Mouse (Mus musculus) gastrocnemius, postnatal 10 days (tissue): ENCODE data around the gene Zfp969. TPM values are rescaled to one million over a fixed set of nuclear protein-coding genes. Genes with fewer than 3 reads are reported as not detected.
"Not testable (repeated sequence)": the region's sequence is repeated elsewhere in the genome, so short reads cannot be mapped to it uniquely, and the experiment has no call there.

Source experiments
- DNase-seq: peaks from one replicate; pipeline ENCODE4 v3.0.0; 2021; ENCODE audit warnings: mixed read lengths
- long read RNA-seq, 2 experiments: library from polyadenylated mRNA; stranded (forward); transcript quantifications; one replicate each; pipeline ENCODE4 v2.0.0; 2021
- total RNA-seq, 2 experiments: library from RNA; stranded (reverse); gene quantifications; 2 replicates each; pipeline ENCODE4 v1.2.3; 2021

Zfp969 gene
- not detected for total RNA-seq
- long read RNA-seq, experiment 1 = 0 reads
- long read RNA-seq, experiment 2 = 0 reads

DNA sequence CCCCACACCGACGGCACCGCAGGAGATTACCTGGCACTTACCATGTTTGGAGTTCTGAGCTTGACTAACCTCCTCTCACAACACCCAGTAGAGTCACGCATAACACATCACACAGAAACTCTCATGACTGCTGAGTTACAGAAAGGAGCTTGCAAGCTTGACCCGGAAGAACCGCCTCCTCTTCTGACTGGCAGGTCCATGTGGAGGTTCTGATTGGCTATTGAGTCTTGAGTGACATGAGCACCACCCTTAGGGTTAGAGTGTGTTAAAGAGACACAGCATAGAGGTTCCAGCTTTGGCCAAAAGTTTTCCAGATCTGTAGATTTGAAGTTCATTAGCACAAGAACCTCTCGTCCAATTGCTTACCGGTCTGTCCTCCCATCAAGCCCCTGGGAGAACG lies at the start of gene Zfp969:
TSS of gene Zfp969 (minus strand) at position 101 of the 400 bp plus-strand sequence.
- not testable (repeated sequence) for DNase-seq

DNA sequence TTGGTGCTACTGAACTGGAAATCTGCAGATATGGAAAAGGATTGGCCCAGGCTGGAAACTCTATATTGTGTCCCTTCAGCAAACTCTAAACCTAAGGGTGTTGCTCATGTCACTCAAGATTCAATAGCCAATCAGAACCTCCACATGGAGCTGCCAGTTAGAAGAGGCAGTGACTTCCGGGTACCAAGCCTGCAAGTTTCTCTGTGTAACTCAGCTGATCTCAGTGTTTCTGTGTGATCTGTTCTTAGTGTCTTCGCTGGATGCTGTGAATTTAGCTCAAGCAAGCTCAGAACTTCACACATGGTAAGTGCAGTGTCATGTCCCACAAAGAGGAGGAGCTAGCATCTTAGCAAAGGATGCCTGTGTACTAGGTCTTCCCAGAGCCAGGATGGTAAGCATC lies 37.8 kb upstream of the Zfp969 start, which contains the start of gene Gm2007:
TSS of gene Gm2007 (plus strand) at position 301 of the 400 bp plus-strand sequence.
- not testable (repeated sequence) for DNase-seq

DNA sequence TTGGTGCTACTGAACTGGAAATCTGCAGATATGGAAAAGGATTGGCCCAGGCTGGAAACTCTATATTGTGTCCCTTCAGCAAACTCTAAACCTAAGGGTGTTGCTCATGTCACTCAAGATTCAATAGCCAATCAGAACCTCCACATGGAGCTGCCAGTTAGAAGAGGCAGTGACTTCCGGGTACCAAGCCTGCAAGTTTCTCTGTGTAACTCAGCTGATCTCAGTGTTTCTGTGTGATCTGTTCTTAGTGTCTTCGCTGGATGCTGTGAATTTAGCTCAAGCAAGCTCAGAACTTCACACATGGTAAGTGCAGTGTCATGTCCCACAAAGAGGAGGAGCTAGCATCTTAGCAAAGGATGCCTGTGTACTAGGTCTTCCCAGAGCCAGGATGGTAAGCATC lies 59.8 kb downstream of the Zfp969 start, which contains the start of gene Gm11007:
TSS of gene Gm11007 (plus strand) at position 301 of the 400 bp plus-strand sequence.
- DNase-seq = not testable (repeated sequence)

Other genes with a start within 250 kb of the Zfp969 start
- gene Zfp965, start 233.7 kb downstream of the Zfp969 start, total RNA-seq = 1 to 10 TPM; 3.9 to 5.0 TPM
- not detected for gene Gm11007, start 59.7 kb downstream of the Zfp969 start, total RNA-seq
- gene Gm2007, start 37.9 kb upstream of the Zfp969 start, total RNA-seq = not detected
- gene Gm14288, start 97.4 kb upstream of the Zfp969 start, total RNA-seq = 1 to 10 TPM; 2.1 to 6.0 TPM
- gene Gm6710, start 165.6 kb upstream of the Zfp969 start, total RNA-seq = 10 to 100 TPM; 14.0 to 14.1 TPM
- 1 to 10 TPM; 3.3 to 3.7 TPM for gene Zfp966, start 227.5 kb upstream of the Zfp969 start, total RNA-seq